Mouse (Mus musculus): ENCODE results near the gene Anks1.

- TF ChIP-seq CTCF (conservative IDR thresholded peaks at IDR 0.05; ENCODE audit: low read length) (no peak), POU5F1 (IDR thresholded peaks at IDR 0.05; ENCODE audit: borderline replicate concordance, low read length) (no peak)
These were observed 67.2 kb downstream of the Anks1 start for GRCm38 (mm10) chr17:27976266-27976665.

Data from E14TG2a.4 (cell line).